Mouse (Mus musculus): Measurements from ENCODE around the gene Sesn3. TPM values are rescaled to one million over a fixed set of nuclear protein-coding genes. Genes with fewer than 3 reads are reported as not detected.
"Not testable (repeated sequence)": the region's sequence is repeated elsewhere in the genome, so short reads cannot be mapped to it uniquely, and the experiment has no call there.

Sesn3 gene
- 5.5 and 5.6 TPM in 2 replicates for polyA plus RNA-seq (2015; fragmentation: Nextera tagmentation; extraction: Ambion mirVana)

DNA sequence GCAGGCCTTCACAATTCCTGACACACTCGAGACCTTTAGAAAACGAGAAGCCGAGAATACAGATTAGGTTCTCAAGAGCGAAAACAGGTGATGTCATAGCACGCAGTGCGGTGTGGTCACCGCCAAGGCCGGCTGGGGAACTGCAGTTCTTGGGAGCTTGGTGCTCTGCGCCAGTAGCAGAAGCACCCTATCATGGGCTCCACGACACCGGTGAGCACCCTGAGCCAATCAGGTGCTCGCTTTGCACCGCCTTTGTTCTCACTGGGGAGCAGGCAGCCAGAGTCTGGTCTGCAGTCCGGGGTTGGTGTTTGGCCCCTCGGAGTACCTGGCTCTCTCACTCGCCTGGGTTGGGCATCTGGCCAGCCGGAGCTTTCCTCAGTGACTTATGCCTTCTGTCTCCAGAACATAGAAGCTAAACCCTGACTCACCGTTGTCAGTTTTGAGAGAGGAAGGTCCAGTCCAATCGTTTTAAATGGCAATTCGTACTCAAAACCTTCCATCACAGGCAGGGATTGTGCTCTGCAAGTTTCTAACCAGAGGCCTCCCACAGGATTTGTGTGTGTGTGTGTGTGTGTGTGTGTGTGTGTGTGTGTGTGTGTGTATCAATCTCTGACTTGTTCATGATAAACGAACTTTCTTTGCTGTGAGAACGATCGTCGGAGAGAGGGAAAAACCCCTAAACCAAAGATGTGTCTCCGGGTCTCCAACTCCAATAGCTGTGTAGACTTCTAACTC, at the start of gene Sesn3:
Gene Sesn3, plus strand, starts transcription at position 82 of the 735 bp plus-strand sequence.
- no peaks in the 10 kb centered on the region for H3K9me3 ChIP-seq (ENCODE audit: control insufficient read depth)
- peak within 1 kb of the TSS; percentile 90 for H3K27ac ChIP-seq (ENCODE audit: low read depth, low read length)
- TF ChIP-seq CTCF (IDR thresholded peaks at IDR 0.05; ENCODE audit: low read depth): peak; percentile 63
- peak; percentile 82 for ATAC-seq
- H3K4me3 ChIP-seq (ENCODE audit: low read depth, low read length): peak within 1 kb of the TSS; percentile 92
- H3K36me3 ChIP-seq (ENCODE audit: control insufficient read depth, insufficient read depth): no peaks in the 10 kb centered on the region
- H3K27me3 ChIP-seq (replicated peaks; ENCODE audit: control insufficient read depth, insufficient read depth, low read length): no peaks in the 10 kb centered on the region
- peak within 1 kb of the TSS; percentile 47 for H3K9ac ChIP-seq (ENCODE audit: low read depth, low read length)
- WGBS: 3% methylated on average over 25 of the region's 25 CpGs
- no peaks in the 10 kb centered on the region for H3K4me1 ChIP-seq (replicated peaks; ENCODE audit: control insufficient read depth, insufficient read depth, low read length)
- H3K4me2 ChIP-seq (replicated peaks; ENCODE audit: low read depth): peak within 1 kb of the TSS; percentile 94

DNA sequence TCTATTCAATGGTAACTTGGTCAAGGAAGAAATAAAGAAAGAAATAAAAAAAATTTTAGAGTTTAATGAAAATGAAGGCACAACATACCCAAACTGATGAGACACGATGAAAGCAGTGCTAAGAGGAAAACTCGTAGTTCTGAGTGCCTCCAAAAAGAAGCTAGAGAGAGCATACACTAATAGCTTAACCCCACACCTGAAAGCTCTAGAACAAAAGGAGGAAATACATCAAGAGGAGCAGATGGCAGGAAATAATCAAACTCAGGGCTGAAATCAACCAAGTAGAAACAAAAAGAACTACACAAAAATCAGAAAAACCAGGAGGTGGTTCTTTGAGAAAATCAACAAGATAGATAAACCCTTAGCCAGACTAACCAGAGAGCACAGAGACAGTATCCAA, 47.8 kb upstream of the Sesn3 start:
- not testable (repeated sequence) for H3K4me2 ChIP-seq (replicated peaks; ENCODE audit: low read depth); H3K27me3 ChIP-seq (replicated peaks; ENCODE audit: control insufficient read depth, insufficient read depth, low read length); H3K4me3 ChIP-seq (ENCODE audit: low read depth, low read length); H3K36me3 ChIP-seq (ENCODE audit: control insufficient read depth, insufficient read depth); H3K4me1 ChIP-seq (replicated peaks; ENCODE audit: control insufficient read depth, insufficient read depth, low read length); H3K27ac ChIP-seq (ENCODE audit: low read depth, low read length); H3K9me3 ChIP-seq (ENCODE audit: control insufficient read depth); H3K9ac ChIP-seq (ENCODE audit: low read depth, low read length); ATAC-seq
- 88% methylated on average over 2 of the region's 2 CpGs for WGBS

- Histone ChIP-seq H3K4me3 (ENCODE audit: low read depth, low read length) (no peak overlapping the region), H3K9ac (ENCODE audit: low read depth, low read length) (no peak overlapping the region), H3K9me3 (ENCODE audit: control insufficient read depth) (no peaks in the 10 kb centered on the region), H3K4me2 (replicated peaks; ENCODE audit: low read depth) (peak overlapping the region; percentile 24; the same call in 1 of the 2 replicates), H3K36me3 (ENCODE audit: control insufficient read depth, insufficient read depth) (no peaks in the 10 kb centered on the region), H3K27ac (ENCODE audit: low read depth, low read length) (peak overlapping the region; percentile 79), H3K4me1 (replicated peaks; ENCODE audit: control insufficient read depth, insufficient read depth, low read length) (peaks cover 12% of the 10 kb centered on the region; the same call in 1 of the 2 replicates), H3K27me3 (replicated peaks; ENCODE audit: control insufficient read depth, insufficient read depth, low read length) (no peaks in the 10 kb centered on the region)
- WGBS: 29% methylated on average over 7 of the region's 7 CpGs
- no peak for TF ChIP-seq CTCF (IDR thresholded peaks at IDR 0.05; ENCODE audit: low read depth)
- ATAC-seq: peak; percentile 97
Measured at GRCm38 (mm10) chr9:14233702-14234373, 41.0 kb upstream of the Sesn3 start.

DNA sequence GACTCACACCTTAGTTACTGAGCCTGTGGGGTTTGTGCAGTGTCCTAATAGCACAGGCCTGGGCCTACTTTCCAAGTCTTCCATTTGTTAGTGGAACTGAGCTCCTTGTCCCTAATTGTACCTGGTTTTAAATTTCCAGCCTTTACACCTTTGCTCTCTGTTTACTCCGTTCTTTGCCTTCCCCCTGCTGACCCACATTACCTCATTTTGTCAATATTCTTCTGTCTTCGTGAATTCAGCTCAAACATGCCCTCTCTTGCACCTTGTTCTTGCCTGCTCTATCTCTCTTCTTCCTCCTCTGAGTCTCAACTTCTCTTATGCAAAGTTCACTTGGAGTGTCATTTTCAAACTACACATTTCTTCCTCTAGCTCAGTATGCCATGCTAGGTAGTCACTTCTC, 39.6 kb upstream of the Sesn3 start:
- Histone ChIP-seq H3K4me3 (ENCODE audit: low read depth, low read length) (no peak overlapping the region), H3K9ac (ENCODE audit: low read depth, low read length) (no peak overlapping the region), H3K4me2 (replicated peaks; ENCODE audit: low read depth) (no peak overlapping the region), H3K27me3 (replicated peaks; ENCODE audit: control insufficient read depth, insufficient read depth, low read length) (no peaks in the 10 kb centered on the region), H3K36me3 (ENCODE audit: control insufficient read depth, insufficient read depth) (no peaks in the 10 kb centered on the region), H3K27ac (ENCODE audit: low read depth, low read length) (no peak overlapping the region), H3K9me3 (ENCODE audit: control insufficient read depth) (no peaks in the 10 kb centered on the region), H3K4me1 (replicated peaks; ENCODE audit: control insufficient read depth, insufficient read depth, low read length) (peaks cover 12% of the 10 kb centered on the region; the same call in 1 of the 2 replicates)
- WGBS: 60% methylated on average over 2 of the region's 2 CpGs
- no peak for ATAC-seq
- TF ChIP-seq CTCF (IDR thresholded peaks at IDR 0.05; ENCODE audit: low read depth): no peak

- 69% methylated on average over 1 of the region's 1 CpGs for WGBS
- ATAC-seq; H3K27me3 ChIP-seq (replicated peaks; ENCODE audit: control insufficient read depth, insufficient read depth, low read length); H3K36me3 ChIP-seq (ENCODE audit: control insufficient read depth, insufficient read depth); H3K4me1 ChIP-seq (replicated peaks; ENCODE audit: control insufficient read depth, insufficient read depth, low read length); H3K9me3 ChIP-seq (ENCODE audit: control insufficient read depth); H3K4me3 ChIP-seq (ENCODE audit: low read depth, low read length); H3K9ac ChIP-seq (ENCODE audit: low read depth, low read length); H3K4me2 ChIP-seq (replicated peaks; ENCODE audit: low read depth); H3K27ac ChIP-seq (ENCODE audit: low read depth, low read length): not testable (repeated sequence)
Measured at GRCm38 (mm10) chr9:14241003-14241402, 33.9 kb upstream of the Sesn3 start.

- Histone ChIP-seq H3K27me3 (replicated peaks; ENCODE audit: control insufficient read depth, insufficient read depth, low read length) (no peaks in the 10 kb centered on the region), H3K4me3 (ENCODE audit: low read depth, low read length) (no peak overlapping the region), H3K9ac (ENCODE audit: low read depth, low read length) (no peak overlapping the region), H3K4me2 (replicated peaks; ENCODE audit: low read depth) (no peak overlapping the region), H3K4me1 (replicated peaks; ENCODE audit: control insufficient read depth, insufficient read depth, low read length) (0 out of 2 replicates have a peak, but pooled peaks cover 2% of the 10 kb centered on the region), H3K36me3 (ENCODE audit: control insufficient read depth, insufficient read depth) (no peaks in the 10 kb centered on the region), H3K27ac (ENCODE audit: low read depth, low read length) (no peak overlapping the region), H3K9me3 (ENCODE audit: control insufficient read depth) (no peaks in the 10 kb centered on the region)
- TF ChIP-seq CTCF (IDR thresholded peaks at IDR 0.05; ENCODE audit: low read depth): no peak
- WGBS: 69% methylated on average over 2 of the region's 2 CpGs
- no peak for ATAC-seq
Measured at GRCm38 (mm10) chr9:14242308-14242707, 32.6 kb upstream of the Sesn3 start.

All from intestine, postnatal 0 days (tissue).